Mouse (Mus musculus): ENCODE results near the gene 1190002N15Rik. TPM values are rescaled to one million over a fixed set of nuclear protein-coding genes. Genes with fewer than 3 reads are reported as not detected.
A peak's percentile ranks its signal among the peaks of the same experiment; 100 is the strongest.

Gene 1190002N15Rik
- polyA plus RNA-seq, 1 experiment from 2014 or later, result 13.6 TPM

DNA sequence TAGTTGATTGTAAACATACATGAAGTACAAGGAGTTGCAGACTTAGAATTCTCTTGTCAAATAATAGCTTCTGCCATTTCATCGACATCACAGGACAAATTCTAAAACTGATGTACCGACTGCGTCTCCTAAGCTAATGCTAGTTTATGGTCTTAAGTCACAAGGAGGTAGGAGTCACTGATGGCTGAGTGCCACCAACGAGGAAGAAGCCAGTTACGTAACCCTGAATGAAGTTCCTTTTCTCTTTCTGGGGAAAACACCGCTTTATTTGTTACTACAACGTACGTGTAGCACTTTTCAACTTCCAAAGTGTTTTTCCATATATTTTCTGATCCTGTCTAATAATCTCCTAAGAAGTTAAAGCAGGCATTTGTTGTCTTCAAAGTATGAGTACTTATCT lies 25.6 kb downstream of the 1190002N15Rik start:
- 95% methylated on average over 8 of the region's 8 CpGs for WGBS
- H3K36me3 ChIP-seq (replicated peaks), result no peaks in the 10 kb centered on the region
- no peaks in the 10 kb centered on the region for H3K9me3 ChIP-seq
- H3K27me3 ChIP-seq (replicated peaks), result no peaks in the 10 kb centered on the region
- H3K27ac ChIP-seq, result no peak overlapping the region
- no peaks in the 10 kb centered on the region for H3K4me1 ChIP-seq
- no peak overlapping the region for H3K9ac ChIP-seq
- ATAC-seq (replicated peaks), result no peak
- no peak overlapping the region for H3K4me2 ChIP-seq
- no peak overlapping the region for H3K4me3 ChIP-seq

DNA sequence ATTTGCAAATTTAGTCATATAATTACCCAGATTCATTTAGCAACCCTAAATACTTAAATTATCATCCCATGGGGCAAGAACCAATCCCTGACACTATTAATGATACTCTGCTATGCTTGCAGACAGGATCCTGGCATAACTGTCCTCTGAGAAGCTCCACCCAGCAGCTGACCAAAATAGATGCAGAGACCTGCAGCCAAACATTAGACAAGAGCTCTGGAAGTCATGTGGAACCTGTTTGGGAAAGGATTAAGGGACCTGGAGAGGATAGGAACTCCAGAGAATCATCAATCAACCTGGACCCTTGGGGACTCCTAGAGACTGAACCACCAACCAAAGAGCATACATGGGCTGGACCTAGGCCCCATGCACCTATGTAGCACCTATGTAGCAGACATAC lies 26.7 kb downstream of the 1190002N15Rik start:
- no peaks in the 10 kb centered on the region for H3K27me3 ChIP-seq (replicated peaks)
- no peaks in the 10 kb centered on the region for H3K36me3 ChIP-seq (replicated peaks)
- no peak overlapping the region for H3K4me3 ChIP-seq
- no peak overlapping the region for H3K4me2 ChIP-seq
- no peaks in the 10 kb centered on the region for H3K4me1 ChIP-seq
- no peak for ATAC-seq (replicated peaks)
- no peaks in the 10 kb centered on the region for H3K9me3 ChIP-seq
- no peak overlapping the region for H3K27ac ChIP-seq
- H3K9ac ChIP-seq, result no peak overlapping the region

DNA sequence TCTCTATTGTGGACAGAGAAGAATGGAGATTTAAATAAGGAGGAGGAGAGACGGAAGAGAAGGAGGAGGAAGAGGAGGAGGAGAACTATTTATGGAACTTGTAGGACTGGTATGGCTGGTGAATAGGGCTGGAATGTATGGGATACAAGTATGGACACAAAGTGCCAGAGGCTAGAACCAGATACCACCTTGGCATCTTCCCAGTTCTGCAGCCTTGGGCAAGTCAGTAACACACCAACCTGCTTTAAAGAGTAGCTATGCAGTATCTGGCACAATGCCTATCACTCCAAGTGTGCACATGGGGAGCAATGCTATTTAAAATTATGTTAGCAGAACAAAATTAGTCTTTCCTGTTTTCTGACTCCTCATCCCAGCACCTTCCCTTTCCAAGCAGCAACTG lies 30.9 kb downstream of the 1190002N15Rik start:
- no peak overlapping the region for H3K4me2 ChIP-seq
- no peak for ATAC-seq (replicated peaks)
- no peak overlapping the region for H3K9ac ChIP-seq
- H3K36me3 ChIP-seq (replicated peaks), result no peaks in the 10 kb centered on the region
- H3K4me1 ChIP-seq, result no peaks in the 10 kb centered on the region
- no peaks in the 10 kb centered on the region for H3K27me3 ChIP-seq (replicated peaks)
- 78% methylated on average over 1 of the region's 1 CpGs for WGBS
- H3K9me3 ChIP-seq, result no peaks in the 10 kb centered on the region
- H3K4me3 ChIP-seq, result no peak overlapping the region
- no peak overlapping the region for H3K27ac ChIP-seq

DNA sequence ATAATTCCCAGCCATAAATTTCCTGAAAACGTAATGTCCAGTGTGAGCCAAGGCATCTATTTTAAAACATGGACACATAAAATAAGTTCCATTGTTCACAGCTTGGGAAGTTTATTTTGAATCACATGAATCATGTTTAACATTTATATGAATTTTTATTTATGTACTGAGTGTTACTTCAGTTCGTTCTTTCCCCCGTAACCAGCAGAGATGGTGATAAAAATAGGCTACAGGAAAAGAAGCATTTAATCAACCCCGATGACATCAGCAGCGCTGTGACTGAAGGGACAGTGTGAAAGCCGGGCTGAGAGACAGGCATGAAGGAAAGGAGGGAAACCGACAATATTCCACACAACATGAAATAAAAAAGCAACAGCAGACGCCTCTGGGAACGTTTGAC lies 46.4 kb downstream of the 1190002N15Rik start:
- no peaks in the 10 kb centered on the region for H3K36me3 ChIP-seq (replicated peaks)
- no peaks in the 10 kb centered on the region for H3K4me1 ChIP-seq
- ATAC-seq (replicated peaks), result no peak
- H3K27ac ChIP-seq, result no peak overlapping the region
- no peak overlapping the region for H3K4me2 ChIP-seq
- WGBS, result 81% methylated on average over 9 of the region's 9 CpGs
- no peak overlapping the region for H3K9ac ChIP-seq
- H3K27me3 ChIP-seq (replicated peaks), result no peaks in the 10 kb centered on the region
- H3K9me3 ChIP-seq, result no peaks in the 10 kb centered on the region
- H3K4me3 ChIP-seq, result no peak overlapping the region

DNA sequence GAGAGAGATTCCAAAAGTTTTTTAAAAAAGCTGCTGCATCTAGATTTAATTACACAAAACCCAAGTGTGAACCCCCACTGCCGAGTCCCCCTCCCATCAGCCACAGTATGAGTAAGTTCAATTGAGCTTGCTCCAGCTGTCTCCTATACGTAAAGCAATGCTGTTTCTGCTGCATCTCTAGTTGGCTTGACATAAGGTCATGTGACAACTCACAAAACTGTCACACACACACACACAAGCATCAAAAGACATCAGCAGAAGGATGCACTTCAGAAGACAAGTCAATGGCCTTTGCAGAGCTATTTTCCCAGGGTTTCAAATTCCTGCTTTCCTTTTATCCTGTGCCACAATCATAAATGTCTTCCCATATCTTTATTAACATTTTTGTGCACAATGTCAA lies 49.9 kb downstream of the 1190002N15Rik start:
- Histone ChIP-seq H3K4me1 (no peaks in the 10 kb centered on the region), H3K9me3 (no peaks in the 10 kb centered on the region), H3K36me3 (replicated peaks) (no peaks in the 10 kb centered on the region), H3K4me2 (no peak overlapping the region), H3K27me3 (replicated peaks) (no peaks in the 10 kb centered on the region), H3K27ac (no peak overlapping the region), H3K4me3 (no peak overlapping the region), H3K9ac (no peak overlapping the region)
- no peak for ATAC-seq (replicated peaks)
- 88% methylated on average over 2 of the region's 2 CpGs for WGBS

DNA sequence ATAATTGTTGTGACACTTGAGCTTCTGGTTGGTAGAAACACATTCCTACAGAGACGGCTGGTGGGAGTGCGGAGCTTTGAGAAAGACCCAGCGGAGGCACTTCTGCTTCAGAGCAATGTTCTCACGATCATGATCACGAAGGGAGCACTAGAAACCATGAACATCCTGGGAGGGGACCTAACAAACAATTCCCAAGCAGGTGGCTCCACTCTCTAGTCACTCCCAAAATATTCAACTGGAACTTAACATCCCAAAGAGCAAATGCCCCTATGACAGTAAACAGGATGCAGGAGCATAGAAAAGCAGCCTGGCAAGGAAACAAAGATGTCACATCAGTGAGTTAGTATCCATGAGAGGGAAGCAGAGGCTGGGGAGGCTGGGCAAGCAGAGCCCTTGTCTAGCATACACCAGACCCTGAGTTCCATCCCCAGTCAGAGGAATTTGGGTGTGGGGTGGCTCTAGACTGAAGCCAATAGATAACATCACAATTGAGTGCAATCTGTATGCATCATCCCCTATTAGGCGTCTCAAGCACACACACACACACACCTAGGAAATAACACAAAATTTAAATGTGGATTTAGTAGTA lies 54.5 kb downstream of the 1190002N15Rik start:
- WGBS, result 64% methylated on average over 6 of the region's 6 CpGs
- H3K9me3 ChIP-seq, result no peaks in the 10 kb centered on the region
- no peaks in the 10 kb centered on the region for H3K36me3 ChIP-seq (replicated peaks)
- H3K27me3 ChIP-seq (replicated peaks), result no peaks in the 10 kb centered on the region
- peak; percentile 38 for ATAC-seq (replicated peaks)
- no peak overlapping the region for H3K4me3 ChIP-seq
- no peak overlapping the region for H3K4me2 ChIP-seq
- H3K4me1 ChIP-seq, result no peaks in the 10 kb centered on the region
- peak overlapping the region; percentile 38; the same call in 1 of the 2 replicates for H3K27ac ChIP-seq
- no peak overlapping the region for H3K9ac ChIP-seq

DNA sequence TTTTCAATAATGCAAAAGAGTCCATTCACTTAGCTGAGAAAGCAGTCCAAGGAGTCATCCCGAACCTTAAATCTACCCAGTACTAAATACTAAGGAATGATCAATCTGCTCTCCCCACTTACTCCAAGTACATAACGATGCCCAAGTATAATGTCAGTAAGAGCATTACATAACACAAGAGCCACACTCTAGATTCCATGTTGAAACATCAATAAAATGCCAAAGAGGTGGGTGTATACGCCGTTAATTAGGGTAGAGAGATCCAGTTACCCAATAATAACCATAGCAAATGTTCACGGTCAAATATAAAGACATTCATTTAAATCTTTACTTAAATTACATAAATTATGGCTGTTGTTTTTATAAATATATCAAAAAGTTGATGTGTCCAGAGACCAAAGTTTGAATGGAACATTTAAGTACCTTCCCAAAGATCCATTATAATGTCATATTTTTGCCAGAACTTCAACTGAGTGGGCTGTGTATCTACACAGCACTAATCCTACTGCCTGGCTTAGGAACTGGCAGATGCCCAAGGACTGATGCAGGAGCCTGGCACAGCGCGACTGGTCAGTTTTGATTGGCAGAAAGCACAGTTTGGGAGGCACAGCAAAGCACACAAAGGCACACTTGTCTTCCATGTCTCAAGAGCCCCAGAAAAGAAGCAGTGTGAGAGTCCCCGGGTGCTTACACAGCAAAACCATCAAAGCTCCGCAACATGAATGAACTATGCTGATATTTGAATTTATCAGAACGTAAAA lies 55.5 kb downstream of the 1190002N15Rik start:
- WGBS, result 63% methylated on average over 10 of the region's 10 CpGs
- Histone ChIP-seq H3K4me2 (no peak overlapping the region), H3K36me3 (replicated peaks) (no peaks in the 10 kb centered on the region), H3K4me1 (no peaks in the 10 kb centered on the region), H3K27me3 (replicated peaks) (no peaks in the 10 kb centered on the region), H3K9me3 (no peaks in the 10 kb centered on the region), H3K9ac (no peak overlapping the region), H3K27ac (no peak overlapping the region; the same call in 1 of the 2 replicates), H3K4me3 (no peak overlapping the region)
- ATAC-seq (replicated peaks), result peak; percentile 95

DNA sequence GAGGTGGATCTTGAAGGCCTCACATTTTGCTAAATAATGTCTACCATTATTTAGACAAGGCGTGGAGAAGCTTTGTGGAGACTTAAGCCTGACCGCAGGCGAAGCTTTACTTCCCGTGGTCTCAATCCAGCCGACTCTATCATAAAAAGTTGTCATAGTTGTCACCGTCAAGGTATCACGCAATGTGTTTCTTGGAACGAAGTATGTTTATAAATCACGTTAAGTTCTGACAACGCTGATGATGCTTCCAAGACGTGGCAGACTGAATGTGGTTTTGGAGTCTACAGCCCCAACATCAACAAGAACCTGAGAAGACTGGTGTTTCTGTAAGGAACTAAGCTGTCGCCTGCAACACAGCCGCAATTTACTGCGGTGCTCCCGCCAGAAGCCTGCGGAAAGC lies 56.8 kb downstream of the 1190002N15Rik start:
- no peak for ATAC-seq (replicated peaks)
- no peak overlapping the region for H3K4me3 ChIP-seq
- no peak overlapping the region for H3K9ac ChIP-seq
- no peak overlapping the region for H3K27ac ChIP-seq
- H3K9me3 ChIP-seq, result no peaks in the 10 kb centered on the region
- 96% methylated on average over 16 of the region's 16 CpGs for WGBS
- no peak overlapping the region for H3K4me2 ChIP-seq
- H3K27me3 ChIP-seq (replicated peaks), result no peaks in the 10 kb centered on the region
- H3K4me1 ChIP-seq, result no peaks in the 10 kb centered on the region
- no peaks in the 10 kb centered on the region for H3K36me3 ChIP-seq (replicated peaks)

DNA sequence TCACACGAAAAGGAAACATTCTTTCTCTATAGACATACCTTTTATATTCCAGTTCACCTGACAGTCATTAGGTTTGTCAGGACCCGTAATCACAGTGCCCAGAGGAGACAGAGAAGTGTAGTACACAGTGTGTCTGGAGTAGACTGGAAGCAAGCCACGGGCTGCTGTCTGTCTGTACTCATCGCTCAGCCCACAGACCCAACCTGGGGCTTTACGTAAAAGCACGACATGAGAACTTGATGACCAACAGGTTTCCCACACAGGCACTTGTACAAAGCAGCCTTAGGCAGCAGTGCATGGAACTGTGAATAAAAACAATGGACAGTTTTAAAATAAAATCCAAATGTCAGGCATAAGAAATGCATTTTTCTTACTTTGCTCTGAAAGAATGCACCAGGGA lies 58.5 kb downstream of the 1190002N15Rik start:
- H3K4me3 ChIP-seq, result no peak overlapping the region
- no peaks in the 10 kb centered on the region for H3K9me3 ChIP-seq
- no peaks in the 10 kb centered on the region for H3K4me1 ChIP-seq
- 88% methylated on average over 6 of the region's 6 CpGs for WGBS
- no peaks in the 10 kb centered on the region for H3K27me3 ChIP-seq (replicated peaks)
- no peaks in the 10 kb centered on the region for H3K36me3 ChIP-seq (replicated peaks)
- H3K4me2 ChIP-seq, result no peak overlapping the region
- no peak for ATAC-seq (replicated peaks)
- H3K9ac ChIP-seq, result no peak overlapping the region
- H3K27ac ChIP-seq, result no peak overlapping the region

DNA sequence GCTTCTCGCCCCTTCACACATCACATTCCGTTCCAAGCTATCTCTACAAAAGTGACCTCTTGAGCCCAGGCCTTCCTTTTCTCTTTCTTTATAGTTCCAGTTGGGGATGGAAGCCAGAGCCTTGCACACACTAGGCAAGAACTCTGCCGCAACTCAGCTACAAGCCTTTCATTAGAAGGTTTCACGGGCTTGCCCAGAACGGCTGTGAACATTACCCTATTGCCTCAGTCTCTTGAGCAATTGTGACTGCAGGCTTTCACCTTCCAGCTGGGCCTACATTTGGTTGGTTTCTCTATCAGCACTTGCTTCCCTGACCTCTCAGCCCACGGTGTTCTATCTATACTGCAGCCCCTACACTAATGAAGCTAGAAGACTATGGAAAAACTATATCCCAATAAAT lies 58.9 kb downstream of the 1190002N15Rik start:
- Histone ChIP-seq H3K27ac (no peak overlapping the region), H3K4me1 (no peaks in the 10 kb centered on the region), H3K4me3 (no peak overlapping the region), H3K27me3 (replicated peaks) (no peaks in the 10 kb centered on the region), H3K9ac (no peak overlapping the region), H3K4me2 (no peak overlapping the region), H3K36me3 (replicated peaks) (no peaks in the 10 kb centered on the region), H3K9me3 (no peaks in the 10 kb centered on the region)
- WGBS, result 93% methylated on average over 6 of the region's 6 CpGs
- no peak for ATAC-seq (replicated peaks)

DNA sequence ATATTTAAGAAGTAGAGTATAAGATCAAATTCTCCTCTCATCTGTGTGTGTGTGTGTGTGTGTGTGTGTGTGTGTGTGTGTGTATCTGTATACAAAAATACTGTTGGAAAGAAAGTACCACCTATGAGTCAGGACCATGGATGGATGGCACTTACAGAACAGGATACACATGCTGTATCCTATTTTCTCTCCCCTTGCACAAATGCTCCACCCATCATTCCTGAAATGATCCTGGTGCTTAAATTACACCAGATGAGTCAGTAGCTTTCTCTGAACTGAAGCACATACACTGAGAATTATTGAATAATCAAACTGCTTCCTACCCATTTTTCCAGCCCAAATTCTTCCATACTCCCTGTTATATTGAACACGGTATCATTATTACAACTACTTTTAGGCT lies 61.9 kb downstream of the 1190002N15Rik start:
- Histone ChIP-seq H3K4me3 (no peak overlapping the region), H3K9me3 (no peaks in the 10 kb centered on the region), H3K27ac (no peak overlapping the region), H3K36me3 (replicated peaks) (no peaks in the 10 kb centered on the region), H3K9ac (no peak overlapping the region), H3K27me3 (replicated peaks) (no peaks in the 10 kb centered on the region), H3K4me2 (no peak overlapping the region), H3K4me1 (0 out of 2 replicates have a peak, but pooled peaks cover 10% of the 10 kb centered on the region)
- WGBS, result 97% methylated on average over 1 of the region's 1 CpGs
- ATAC-seq (replicated peaks), result no peak

DNA sequence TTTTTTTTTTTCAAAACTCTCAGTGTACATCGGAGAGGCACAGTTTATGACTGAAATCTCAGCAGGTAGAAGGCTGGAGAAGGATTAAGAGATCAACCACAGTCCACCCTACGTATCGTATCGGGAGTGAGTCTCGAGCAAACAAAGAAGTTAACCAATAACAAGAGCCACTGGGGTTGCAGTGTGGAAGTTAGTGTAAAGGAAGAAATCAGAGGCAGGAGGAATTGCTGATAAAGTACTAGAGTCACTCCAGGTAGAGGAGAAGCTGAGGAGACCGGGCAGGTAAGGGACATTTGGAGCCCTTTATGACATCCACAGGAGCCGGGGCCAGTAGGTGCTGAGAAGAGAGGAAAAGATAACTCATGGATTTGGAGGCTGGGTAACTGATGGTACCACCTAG lies 64.0 kb downstream of the 1190002N15Rik start:
- 0 out of 2 replicates have a peak, but pooled peaks cover 10% of the 10 kb centered on the region for H3K4me1 ChIP-seq
- ATAC-seq (replicated peaks), result no peak
- no peak overlapping the region for H3K4me2 ChIP-seq
- H3K27ac ChIP-seq, result no peak overlapping the region
- no peak overlapping the region for H3K9ac ChIP-seq
- H3K36me3 ChIP-seq (replicated peaks), result no peaks in the 10 kb centered on the region
- whole genome bisulfite sequencing, result 82% methylated on average over 7 of the region's 7 CpGs
- H3K27me3 ChIP-seq (replicated peaks), result no peaks in the 10 kb centered on the region
- no peak overlapping the region for H3K4me3 ChIP-seq
- H3K9me3 ChIP-seq, result no peaks in the 10 kb centered on the region
